Mouse (Mus musculus): Measurements from ENCODE around the gene Gm10647.

Gm10647 gene

DNA sequence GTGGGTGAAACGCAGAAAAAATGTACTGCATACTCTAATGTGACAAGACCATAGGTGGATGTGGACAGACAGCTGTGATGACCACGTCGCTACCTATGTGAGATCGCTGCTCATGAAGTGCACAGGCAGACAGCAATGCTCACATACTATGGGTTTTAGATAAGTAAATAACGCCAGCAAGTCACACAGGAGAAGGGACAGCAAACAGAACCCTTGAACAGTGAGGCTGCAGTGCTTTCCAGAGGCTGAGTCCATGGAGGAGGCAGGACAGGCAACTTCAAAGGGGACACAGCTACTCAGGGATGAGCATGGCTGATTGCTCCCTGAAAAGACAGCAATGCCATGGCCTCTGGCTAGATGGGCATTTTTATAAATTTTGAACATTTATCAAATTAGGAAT lies 50.0 kb downstream of the Gm10647 start:
- DNase-seq (ENCODE audit: extremely low spot score, low read depth, low spot score), result no peak
